Mouse (Mus musculus): Measurements from ENCODE around the gene Nprl2. TPM values are rescaled to one million over a fixed set of nuclear protein-coding genes. Genes with fewer than 3 reads are reported as not detected.

Gene Nprl2
- 10 to 100 TPM; 48.4 to 55.1 (median 54.4) TPM for polyA plus RNA-seq (2017; shearing (Covaris generic))

- peak; percentile 87 for ATAC-seq
These were observed at the start of gene Nprl2, which contains the start of gene Cyb561d2 for GRCm38 (mm10) chr9:107541474-107542351. Gene Nprl2 (plus strand): TSS chr9:107542226. Gene Cyb561d2 (minus strand): TSS chr9:107542193.

- ATAC-seq = no peak
These were observed 48.5 kb upstream of the Nprl2 start for GRCm38 (mm10) chr9:107493511-107493910.

GRCm38 (mm10) chr9:107494238-107494637 is 47.8 kb upstream of the Nprl2 start:
- ATAC-seq = no peak

GRCm38 (mm10) chr9:107496359-107496758 is 45.7 kb upstream of the Nprl2 start:
- ATAC-seq = no peak

- no peak for ATAC-seq
These were observed 41.2 kb upstream of the Nprl2 start for GRCm38 (mm10) chr9:107500708-107501286.

- ATAC-seq = no peak
These were observed 39.7 kb upstream of the Nprl2 start for GRCm38 (mm10) chr9:107502131-107502846.

GRCm38 (mm10) chr9:107504662-107505537 is 37.1 kb upstream of the Nprl2 start:
- ATAC-seq = no peak

- no peak for ATAC-seq
These were observed 33.8 kb upstream of the Nprl2 start for GRCm38 (mm10) chr9:107508266-107508665.

GRCm38 (mm10) chr9:107510384-107511100 is 31.5 kb upstream of the Nprl2 start:
- no peak for ATAC-seq

- ATAC-seq = no peak
These were observed 30.6 kb upstream of the Nprl2 start for GRCm38 (mm10) chr9:107511436-107511835.

GRCm38 (mm10) chr9:107512326-107512725 is 29.7 kb upstream of the Nprl2 start:
- no peak for ATAC-seq

GRCm38 (mm10) chr9:107514303-107514955 is 27.6 kb upstream of the Nprl2 start:
- ATAC-seq = no peak

GRCm38 (mm10) chr9:107520331-107520730 is 21.7 kb upstream of the Nprl2 start:
- no peak for ATAC-seq

GRCm38 (mm10) chr9:107521190-107521589 is 20.8 kb upstream of the Nprl2 start:
- peak; percentile 75 for ATAC-seq

GRCm38 (mm10) chr9:107521711-107522399 is 20.2 kb upstream of the Nprl2 start:
- ATAC-seq = peak; percentile 44

- no peak for ATAC-seq
These were observed 19.7 kb upstream of the Nprl2 start for GRCm38 (mm10) chr9:107522400-107522711.

GRCm38 (mm10) chr9:107526198-107527026 is 15.6 kb upstream of the Nprl2 start:
- ATAC-seq = peak; percentile 61

- ATAC-seq = peak; percentile 99
These were observed 8.1 kb upstream of the Nprl2 start, which contains the start of gene Tmem115 for GRCm38 (mm10) chr9:107533791-107534407. Gene Tmem115 (plus strand): TSS chr9:107533945.
